Mouse (Mus musculus) ES-E14 (cell line): ENCODE measurements at regions not wholly inside any gene's neighbourhood (a gene's known extent, or its start where the extent isn't known, plus 50 kb on each side); places are given as distances from the start of the nearest gene placed in this dataset.

Source experiments
- DNase-seq: peaks from one replicate; pipeline ENCODE4 v3.0.0-alpha.2; 2013; ENCODE audit warnings: low read depth, low spot score
- H3K27ac ChIP-seq: 2 replicates; pipeline ENCODE4 v1.5.1; 2012; ENCODE audit warnings: low read depth, mild to moderate bottlenecking, low read length, moderate library complexity, mixed read lengths; ENCODE audit not compliant: poor library complexity, insufficient read depth, severe bottlenecking
- H3K36me3 ChIP-seq: 2 replicates; pipeline ENCODE4 v1.6.1; 2012; ENCODE audit warnings: mild to moderate bottlenecking, low read length, moderate library complexity, mixed read lengths; ENCODE audit not compliant: control insufficient read depth, poor library complexity, insufficient read depth, severe bottlenecking
- H3K4me1 ChIP-seq, 2 experiments: fragments of 150-350 bp in 1 of 2; sonication (generic) in 1 of 2; 2 replicates each; pipeline ENCODE4 v1.6.1; 2012; ENCODE audit warnings: low read length in 2 of 2, mild to moderate bottlenecking in 1 of 2, mixed read lengths in 1 of 2; ENCODE audit not compliant: control insufficient read depth in 2 of 2, insufficient read depth in 2 of 2, poor library complexity in 1 of 2
- H3K4me3 ChIP-seq, 2 experiments: fragments of 150-350 bp in 1 of 2; sonication (generic) in 1 of 2; 2 replicates each; pipeline ENCODE4 v1.5.1; 2012; ENCODE audit warnings: low read length in 2 of 2, low read depth in 1 of 2, mild to moderate bottlenecking in 1 of 2, mixed read lengths in 1 of 2; ENCODE audit not compliant: insufficient read depth in 1 of 2, poor library complexity in 1 of 2, severe bottlenecking in 1 of 2
- H3K9ac ChIP-seq: 2 replicates; pipeline ENCODE4 v1.6.1; 2012; ENCODE audit warnings: low read depth, mild to moderate bottlenecking, low read length, mixed read lengths; ENCODE audit not compliant: poor library complexity, insufficient read depth, severe bottlenecking
- H3K9me3 ChIP-seq: fragments of 150-350 bp; sonication (generic); 2 replicates; pipeline ENCODE4 v1.6.1; 2012; ENCODE audit warnings: low read depth, mild to moderate bottlenecking, low read length; ENCODE audit not compliant: control insufficient read depth, insufficient read depth
- CHD2 ChIP-seq: IDR thresholded peaks from 2 replicates; pipeline ENCODE4 v1.6.1; 2014; ENCODE audit warnings: mild to moderate bottlenecking, low read depth, low read length, inconsistent platforms
- HCFC1 ChIP-seq: IDR thresholded peaks from 2 replicates; pipeline ENCODE4 v1.6.1; 2012; ENCODE audit warnings: low read length, inconsistent platforms, borderline replicate concordance; ENCODE audit not compliant: insufficient read depth
- MAFK ChIP-seq: IDR thresholded peaks from 2 replicates; pipeline ENCODE4 v1.6.1; 2014; ENCODE audit warnings: mild to moderate bottlenecking, low read depth, low read length, inconsistent platforms; ENCODE audit not compliant: insufficient read depth
- ZC3H11A ChIP-seq: IDR thresholded peaks from 2 replicates; pipeline ENCODE4 v1.6.1; 2012; ENCODE audit warnings: low read depth, mild to moderate bottlenecking, inconsistent platforms, low read length, borderline replicate concordance
- ZNF384 ChIP-seq: IDR thresholded peaks from 2 replicates; pipeline ENCODE4 v1.6.1; 2012; ENCODE audit warnings: low read depth, low read length, inconsistent platforms
- in situ Hi-C, 2 experiments: fragments of 600-800 bp; cut with MboI; formaldehyde crosslinking; loops; one replicate each; pipeline ENCODE4 v1.15.1; 2025; ENCODE audit warnings: low sequenced_read_pairs in 2 of 2, inconsistent platforms in 1 of 2; ENCODE audit not compliant: unreplicated experiment in 2 of 2

DNA sequence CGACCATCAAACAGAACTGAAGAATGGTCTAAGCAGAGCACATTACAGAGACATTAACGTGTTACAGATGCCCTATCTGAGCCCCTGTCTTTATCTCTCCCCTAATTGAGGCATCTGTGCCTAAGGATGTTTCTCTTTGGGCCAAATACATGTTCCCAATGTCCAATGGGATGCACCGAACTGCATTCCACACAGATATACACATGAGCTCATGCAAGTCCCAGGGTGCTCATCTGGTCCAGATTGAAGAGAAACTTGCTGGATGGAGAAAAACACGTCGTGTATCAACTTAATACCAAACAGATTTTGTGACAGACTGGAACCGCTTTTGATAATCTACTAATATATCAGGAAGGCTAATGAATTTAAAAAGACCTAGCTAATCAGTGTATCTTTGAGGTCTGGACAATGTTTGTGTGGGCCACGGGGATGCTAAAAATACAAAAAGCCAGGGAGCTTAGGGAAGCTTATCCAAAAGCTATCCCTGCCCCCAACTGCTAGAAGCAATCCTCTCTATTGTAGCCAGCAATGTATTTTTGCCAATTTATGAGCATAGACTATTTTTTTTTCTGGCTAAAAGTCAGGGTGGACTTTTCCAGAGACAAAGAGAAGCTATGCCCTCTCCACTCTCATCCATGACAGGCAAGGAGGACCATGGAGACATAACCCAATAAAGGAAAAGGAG lies 53.4 kb upstream of the Rbpj start:
- TF ChIP-seq HCFC1 (no peak), ZC3H11A (no peak), ZNF384 (no peak), CHD2 (no peak), MAFK (no peak)
- no peak overlapping the region for H3K9ac ChIP-seq
- no peaks in the 10 kb centered on the region for H3K4me1 ChIP-seq
- H3K9me3 ChIP-seq: no peaks in the 10 kb centered on the region
- H3K27ac ChIP-seq: no peak overlapping the region
- DNase-seq: no peak
- in situ Hi-C loops: no loop called here
- H3K36me3 ChIP-seq: no peaks in the 10 kb centered on the region
- no peak overlapping the region for H3K4me3 ChIP-seq

- no peak for DNase-seq
- TF ChIP-seq MAFK: no peak
- no peak for TF ChIP-seq ZC3H11A
- TF ChIP-seq HCFC1: no peak
- no peak for TF ChIP-seq CHD2
- Histone ChIP-seq H3K9ac (no peak overlapping the region), H3K9me3 (no peaks in the 10 kb centered on the region), H3K4me3 (no peak overlapping the region), H3K27ac (no peak overlapping the region), H3K36me3 (no peaks in the 10 kb centered on the region), H3K4me1 (no peaks in the 10 kb centered on the region)
- in situ Hi-C loops: no loop called here
Observed at GRCm38 (mm10) chr5:53413677-53414076, 52.3 kb upstream of the Rbpj start.

DNA sequence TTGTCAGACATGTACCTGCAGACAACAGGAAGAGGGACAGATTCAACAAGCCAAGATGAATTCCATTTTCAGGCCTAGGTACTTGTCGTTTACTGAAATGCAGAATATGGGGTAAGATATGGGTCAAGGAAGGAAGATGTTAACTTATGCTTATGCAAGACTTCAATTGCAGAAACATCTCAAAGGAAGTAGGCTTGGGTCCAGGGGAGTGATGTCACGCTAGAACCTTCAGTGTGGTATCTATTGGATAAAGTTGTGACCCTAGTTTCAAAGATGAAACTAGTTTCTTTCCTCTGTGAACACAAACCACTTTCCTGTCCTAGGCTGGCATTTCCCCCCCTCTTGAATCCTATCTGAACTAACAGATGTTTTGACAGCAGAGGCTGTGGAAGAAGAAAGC lies 50.5 kb upstream of the Rbpj start:
- H3K9me3 ChIP-seq: no peaks in the 10 kb centered on the region
- no peak overlapping the region for H3K27ac ChIP-seq
- no peak for TF ChIP-seq MAFK
- TF ChIP-seq ZC3H11A: no peak
- no peak for TF ChIP-seq ZNF384
- TF ChIP-seq HCFC1: no peak
- no peak for DNase-seq
- H3K4me3 ChIP-seq: no peak overlapping the region
- in situ Hi-C loops: no loop called here
- no peak overlapping the region for H3K9ac ChIP-seq
- H3K36me3 ChIP-seq: no peaks in the 10 kb centered on the region
- no peaks in the 10 kb centered on the region for H3K4me1 ChIP-seq
